ENCODE assay signal across 8 mouse cellular contexts in the genomic region with DNA sequence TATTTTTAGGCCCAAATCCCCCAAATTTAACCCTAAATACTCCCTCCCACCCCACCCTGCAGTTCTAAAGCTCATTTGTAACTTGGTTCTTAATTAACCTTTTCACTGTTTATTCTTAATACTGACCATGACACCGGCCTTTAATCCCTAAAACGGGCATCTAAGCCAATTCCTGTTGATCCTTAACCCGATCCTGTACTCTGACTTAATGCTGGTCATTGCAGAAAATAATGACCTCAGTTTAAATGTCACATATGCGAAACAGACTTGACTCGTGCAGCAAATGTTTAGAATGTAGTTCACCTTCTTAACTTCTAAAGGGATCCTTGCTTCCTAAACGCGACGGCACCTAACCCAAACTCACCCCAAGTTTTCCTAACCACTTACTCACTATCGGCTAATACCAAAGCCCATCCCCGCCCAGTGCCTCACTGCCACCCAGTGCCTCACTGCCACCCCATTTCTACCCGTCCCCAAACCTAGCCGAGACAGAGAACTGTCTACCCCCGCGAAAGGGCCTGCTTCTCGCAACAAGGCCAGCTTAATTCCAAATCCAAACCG. TPM values are rescaled to one million over a fixed set of nuclear protein-coding genes. Genes with fewer than 3 reads are reported as not detected.
DNase-seq lines count a peak whose midpoint lies in the region; ATAC-seq and TF ChIP-seq lines count a peak whose summit lies in the region.

No protein-coding gene starts in this region.

- peaks cover 38% of the 10 kb centered on the region for H3K4me1 ChIP-seq in thymus, adult 2 months (replicated peaks; ENCODE audit: control insufficient read depth, insufficient read depth, low read length)
- H3K4me1 ChIP-seq in stomach, embryonic 15.5 days: peaks cover 51% of the 10 kb centered on the region

- DNase-seq in gastrocnemius, adult 2 months: no peak
- no peak for DNase-seq in gastrocnemius, postnatal 14 days
- DNase-seq in thymus, adult 2 months: no peak
- DNase-seq in thymus, postnatal 10 days (ENCODE audit: low spot score in 2 of 2): no peak
- DNase-seq in liver: peak; percentile 84
- DNase-seq in adrenal gland, postnatal 36 days: no peak
- DNase-seq in urinary bladder, postnatal 14 days (ENCODE audit: low spot score): no peak

- H3K4me2 ChIP-seq in stomach, embryonic 15.5 days: peak overlapping the region; percentile 73

- H3K9me3 ChIP-seq in stomach, embryonic 15.5 days: no peaks in the 10 kb centered on the region

- TF ChIP-seq CTCF in gastrocnemius, adult 2 months (IDR thresholded peaks at IDR 0.05): no peak
- TF ChIP-seq CTCF in thymus, adult 2 months (IDR thresholded peaks at IDR 0.05; ENCODE audit: borderline replicate concordance, control insufficient read depth, extremely low read depth, insufficient read depth, low read length, poor library complexity): no peak

- TF ChIP-seq POLR2A in thymus, adult 2 months (IDR thresholded peaks at IDR 0.05; ENCODE audit: control insufficient read depth, extremely low read depth, insufficient read depth, low read length, poor library complexity): no peak

- no peaks in the 10 kb centered on the region for H3K27me3 ChIP-seq in thymus, adult 2 months (ENCODE audit: control insufficient read depth, insufficient read depth, low read length)
- no peaks in the 10 kb centered on the region for H3K27me3 ChIP-seq in stomach, embryonic 15.5 days (replicated peaks)

- H3K9ac ChIP-seq in stomach, embryonic 15.5 days: peak overlapping the region; percentile 62

- H3K4me3 ChIP-seq in gastrocnemius, adult 2 months: peak overlapping the region; percentile 83
- H3K4me3 ChIP-seq in thymus, adult 2 months (ENCODE audit: control insufficient read depth, insufficient read depth, low read length): peak overlapping the region; percentile 98
- peak overlapping the region; percentile 78 for H3K4me3 ChIP-seq in stomach, embryonic 15.5 days (replicated peaks)

- peaks cover 13% of the 10 kb centered on the region for H3K36me3 ChIP-seq in thymus, adult 2 months (ENCODE audit: control insufficient read depth, insufficient read depth, low read length)
- peaks cover 28% of the 10 kb centered on the region for H3K36me3 ChIP-seq in stomach, embryonic 15.5 days

- intact Hi-C loops in gastrocnemius, adult 2 months (cut with DNase I): loop anchor here (5.0 kb wide), 1 partner anchor 96 kb away; the partner anchor contains the start of gene Hint2
- intact Hi-C loops in gastrocnemius, postnatal 14 days (cut with DNase I; ENCODE audit: low total_unique reads): no loop called here

- H3K27ac ChIP-seq in gastrocnemius, adult 2 months: peak overlapping the region; percentile 99
- peak overlapping the region; percentile 91 for H3K27ac ChIP-seq in thymus, adult 2 months (ENCODE audit: control insufficient read depth, insufficient read depth, low read length)
- peak overlapping the region; percentile 100 for H3K27ac ChIP-seq in stomach, embryonic 15.5 days

- peak; percentile 27; the same call in 1 of the 2 replicates for ATAC-seq in stomach, embryonic 15.5 days (ENCODE audit: insufficient read depth, low FRiP score, low read depth)

- WGBS in thymus, adult 2 months: under 1% methylated on average over 16 of the region's 16 CpGs
- 1% methylated on average over 16 of the region's 16 CpGs for WGBS in stomach, embryonic 15.5 days

RNA-seq across cellular contexts. Expression of gene Creb3, which starts 0.6 kb away (rescaled TPM):
- total RNA-seq in gastrocnemius, adult 2 months (2021): 10 to 100 TPM; 40.3 to 47.4 TPM
- 10 to 100 TPM; 38.7 to 45.6 TPM for total RNA-seq in gastrocnemius, postnatal 14 days (2021)
- 64.6 and 80.2 TPM in 2 replicates for polyA plus RNA-seq in thymus, adult 2 months (2012; rRNA removed)
- 69.4 and 70.8 TPM in 2 replicates for polyA plus RNA-seq in stomach, embryonic 15.5 days (2015; fragmentation: Nextera tagmentation; extraction: Ambion mirVana)
- total RNA-seq in adrenal gland, postnatal 36 days (2021): 100 to 1,000 TPM; 117 to 170 TPM

RNA-seq across cellular contexts. Expression of gene Tln1, which starts 1.0 kb away (rescaled TPM):
- total RNA-seq in gastrocnemius, adult 2 months (2021): 10 to 100 TPM; 52.3 to 62.4 TPM
- total RNA-seq in gastrocnemius, postnatal 14 days (2021): 10 to 100 TPM; 67.6 to 77.4 TPM
- polyA plus RNA-seq in thymus, adult 2 months (2012; rRNA removed): 225 and 254 TPM in 2 replicates
- polyA plus RNA-seq in stomach, embryonic 15.5 days (2015; fragmentation: Nextera tagmentation; extraction: Ambion mirVana): 76.9 and 81.1 TPM in 2 replicates
- total RNA-seq in adrenal gland, postnatal 36 days (2021): 100 to 1,000 TPM; 241 to 244 TPM

RNA-seq across cellular contexts. Expression of gene Rgp1, which starts 17.0 kb away (rescaled TPM):
- 10 to 100 TPM; 20.0 to 24.3 TPM for total RNA-seq in gastrocnemius, adult 2 months (2021)
- 10 to 100 TPM; 21.9 to 22.3 TPM for total RNA-seq in gastrocnemius, postnatal 14 days (2021)
- 99.6 and 114 TPM in 2 replicates for polyA plus RNA-seq in thymus, adult 2 months (2012; rRNA removed)
- 24.5 and 30.8 TPM in 2 replicates for polyA plus RNA-seq in stomach, embryonic 15.5 days (2015; fragmentation: Nextera tagmentation; extraction: Ambion mirVana)
- total RNA-seq in adrenal gland, postnatal 36 days (2021): 10 to 100 TPM; 40.5 to 53.3 TPM

RNA-seq across cellular contexts. Expression of gene Gba2, which starts 17.2 kb away (rescaled TPM):
- total RNA-seq in gastrocnemius, adult 2 months (2021): 1 to 10 TPM; 4.8 to 5.5 TPM
- total RNA-seq in gastrocnemius, postnatal 14 days (2021): 1 to 10 TPM; 5.1 to 6.2 TPM
- 85.4 and 87.0 TPM in 2 replicates for polyA plus RNA-seq in thymus, adult 2 months (2012; rRNA removed)
- polyA plus RNA-seq in stomach, embryonic 15.5 days (2015; fragmentation: Nextera tagmentation; extraction: Ambion mirVana): 15.6 and 16.1 TPM in 2 replicates
- total RNA-seq in adrenal gland, postnatal 36 days (2021): 10 to 100 TPM; 11.0 to 11.5 TPM

RNA-seq across cellular contexts. Expression of gene Msmp, which starts 22.8 kb away (rescaled TPM):
- total RNA-seq in gastrocnemius, adult 2 months (2021): under 1 TPM in 1 of 2 experiments, not detected in 1; 0.45 TPM
- under 1 TPM in 1 of 2 experiments, not detected in 1; 0.29 TPM for total RNA-seq in gastrocnemius, postnatal 14 days (2021)
- polyA plus RNA-seq in thymus, adult 2 months (2012; rRNA removed): not detected in 2 replicates
- polyA plus RNA-seq in stomach, embryonic 15.5 days (2015; fragmentation: Nextera tagmentation; extraction: Ambion mirVana): 0.85 and 1.8 TPM in 2 replicates
- total RNA-seq in adrenal gland, postnatal 36 days (2021): 1 to 10 TPM; 3.2 to 3.4 TPM
